Mouse (Mus musculus) neural tube, embryonic 11.5 days (tissue): ENCODE data around the gene Ttll1. TPM values are rescaled to one million over a fixed set of nuclear protein-coding genes. Genes with fewer than 3 reads are reported as not detected.

Experiments
- ATAC-seq: fragments of 200-750 bp; cut with Nextera tagmentation; 2 replicates; pipeline ENCODE4 v1.8.0; 2017; ENCODE audit warnings: moderate number of reproducible peaks, mild to moderate bottlenecking, moderate TSS enrichment, moderate library complexity; ENCODE audit not compliant: insufficient read depth, low FRiP score, low TSS enrichment
- DNase-seq: peaks from one replicate; pipeline ENCODE4 v3.0.0-alpha.2; 2015; ENCODE audit warnings: low spot score
- H3K27ac ChIP-seq: fragments of 300-500 bp; sonication (generic); 2 replicates; pipeline ENCODE4 v1.5.1; 2014; ENCODE audit warnings: low read depth, mild to moderate bottlenecking, low read length
- H3K27me3 ChIP-seq: fragments of 300-500 bp; sonication (generic); 2 replicates; pipeline ENCODE4 v1.6.1; 2014; ENCODE audit warnings: mild to moderate bottlenecking, low read length, mixed read lengths; ENCODE audit not compliant: control insufficient read depth, insufficient read depth
- H3K36me3 ChIP-seq: fragments of 300-500 bp; sonication (generic); 2 replicates; pipeline ENCODE4 v1.6.1; 2014; ENCODE audit warnings: mild to moderate bottlenecking, low read length, moderate library complexity, mixed read lengths; ENCODE audit not compliant: control insufficient read depth, insufficient read depth
- H3K4me1 ChIP-seq: fragments of 300-500 bp; sonication (generic); 2 replicates; pipeline ENCODE4 v1.6.1; 2014; ENCODE audit warnings: low read length, mixed read lengths; ENCODE audit not compliant: control insufficient read depth, insufficient read depth
- H3K4me2 ChIP-seq: fragments of 300-500 bp; sonication (generic); 2 replicates; pipeline ENCODE4 v1.6.1; 2014; ENCODE audit warnings: low read depth, mild to moderate bottlenecking, moderate library complexity
- H3K4me3 ChIP-seq: fragments of 300-500 bp; sonication (generic); 2 replicates; pipeline ENCODE4 v1.5.1; 2014; ENCODE audit warnings: low read depth, low read length
- H3K9ac ChIP-seq: fragments of 300-500 bp; sonication (generic); 2 replicates; pipeline ENCODE4 v1.6.1; 2014; ENCODE audit warnings: mild to moderate bottlenecking, low read length
- H3K9me3 ChIP-seq: fragments of 300-500 bp; sonication (generic); 2 replicates; pipeline ENCODE4 v1.6.1; 2016; ENCODE audit warnings: low read length; ENCODE audit not compliant: control insufficient read depth
- WGBS: fragments of 180-500 bp; shearing (Covaris S2); extraction: QIAGEN DNeasy Blood & Tissue Kit; methylation state at CpG from one replicate; pipeline ENCODE4 v1.1.7; 2014; 5-methylcytosine and 5-hydroxymethylcytosine counted together
- polyA plus RNA-seq: library from polyadenylated mRNA; unstranded; fragments of >200 nt; fragmentation: Nextera tagmentation; extraction: Ambion mirVana; gene quantifications from 2 replicates; pipeline ENCODE4 v1.2.1, GENCODE M21; 2014

The Ttll1 gene
- polyA plus RNA-seq, 1 experiment from 2014 or later: 38.1 TPM

DNA sequence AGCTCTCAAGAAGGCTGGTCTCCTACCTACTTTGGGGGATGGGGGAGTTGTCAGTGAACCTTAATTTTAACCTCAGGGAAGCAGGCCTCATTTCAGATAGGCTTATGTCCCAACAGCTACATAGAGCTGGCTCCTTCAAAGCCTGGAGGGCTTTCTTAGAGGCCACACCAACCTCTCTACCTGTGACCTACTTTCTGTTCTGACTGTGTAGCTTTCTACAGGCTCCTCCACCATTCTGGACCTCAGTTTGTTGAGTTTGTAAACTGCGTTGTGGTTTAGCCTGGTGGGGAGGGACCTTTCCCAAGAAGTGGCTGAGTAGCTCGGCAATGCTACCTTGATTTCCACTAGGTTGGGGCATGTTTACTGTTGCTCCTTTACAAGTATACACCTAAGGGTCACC lies 17.1 kb upstream of the Ttll1 start:
- Histone ChIP-seq H3K9me3 (no peaks in the 10 kb centered on the region), H3K4me1 (peaks cover 13% of the 10 kb centered on the region), H3K4me2 (no peak overlapping the region; the same call in 1 of the 2 replicates), H3K36me3 (no peaks in the 10 kb centered on the region), H3K27ac (no peak overlapping the region), H3K27me3 (peaks cover 29% of the 10 kb centered on the region), H3K9ac (no peak overlapping the region), H3K4me3 (no peak overlapping the region)
- no peak for DNase-seq
- WGBS: 84% methylated on average over 2 of the region's 2 CpGs
- no peak for ATAC-seq

DNA sequence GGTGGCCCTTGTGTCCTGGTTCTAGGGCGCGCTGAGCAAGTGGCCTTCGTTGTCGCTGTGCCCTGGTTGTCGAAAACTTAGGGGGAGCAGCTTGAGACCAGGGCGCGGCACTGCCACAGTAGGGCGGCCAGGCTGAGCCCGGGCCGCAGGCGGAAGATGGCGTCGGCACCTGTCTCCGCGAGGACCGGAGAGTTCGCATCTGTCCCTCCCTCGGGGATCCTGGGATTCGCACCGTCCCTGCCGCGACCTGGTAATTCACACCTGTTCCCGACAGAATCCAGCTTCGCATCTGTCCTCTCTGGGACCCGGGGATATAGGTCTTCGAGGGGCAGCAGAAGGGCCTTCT lies 16.4 kb upstream of the Ttll1 start:
- no peak overlapping the region for H3K27ac ChIP-seq
- peak overlapping the region; percentile 55 for H3K9ac ChIP-seq
- H3K4me3 ChIP-seq: peak overlapping the region; percentile 50
- WGBS: under 1% methylated on average over 26 of the region's 26 CpGs
- no peak for ATAC-seq
- peak overlapping the region; percentile 95 for H3K4me2 ChIP-seq
- no peaks in the 10 kb centered on the region for H3K9me3 ChIP-seq
- peaks cover 29% of the 10 kb centered on the region for H3K27me3 ChIP-seq
- peaks cover 13% of the 10 kb centered on the region for H3K4me1 ChIP-seq
- H3K36me3 ChIP-seq: no peaks in the 10 kb centered on the region
- DNase-seq: no peak

DNA sequence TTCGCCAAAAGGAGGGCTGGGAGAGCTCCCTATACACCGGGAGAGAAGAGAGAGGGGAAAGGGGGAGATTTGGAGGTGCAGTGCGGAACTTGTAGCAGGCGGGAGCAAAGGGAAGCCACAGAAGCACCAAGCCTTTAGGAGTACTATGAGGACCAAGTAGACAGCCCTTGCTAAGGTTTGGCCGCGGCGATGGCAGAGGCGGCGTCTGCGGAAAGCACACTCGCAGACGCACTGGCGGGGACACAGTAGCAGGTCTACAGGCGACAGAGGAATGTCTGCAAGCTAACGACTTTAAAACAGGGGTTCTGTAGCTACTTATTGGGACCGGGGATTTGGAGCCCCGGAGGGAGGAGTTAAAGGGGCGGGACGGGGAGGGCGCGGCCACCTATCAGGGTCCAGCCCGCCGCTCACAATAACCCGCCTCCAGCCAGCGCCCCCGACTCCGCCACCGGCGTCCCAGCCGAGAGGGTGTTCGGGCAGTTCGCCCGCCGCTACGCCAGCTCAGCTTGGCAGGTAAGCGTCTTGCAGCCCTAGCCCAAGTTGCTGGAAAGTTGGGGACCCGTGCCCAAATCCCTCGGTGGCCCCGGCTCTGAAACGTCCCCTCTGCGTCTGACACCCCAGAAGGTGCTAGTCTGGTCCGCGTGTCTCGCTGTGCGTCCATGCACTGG lies 15.9 kb upstream of the Ttll1 start, which contains the start of gene Bik:
Bik (plus strand) TSS at position 439 of the 668 bp plus-strand sequence.
- WGBS: under 1% methylated on average over 45 of the region's 45 CpGs
- Histone ChIP-seq H3K9ac (peak within 1 kb of the TSS; percentile 55), H3K9me3 (no peaks in the 10 kb centered on the region), H3K4me3 (peak within 1 kb of the TSS; percentile 50), H3K4me1 (peaks cover 13% of the 10 kb centered on the region), H3K4me2 (peak within 1 kb of the TSS; percentile 95), H3K27ac (no peak within 1 kb of the TSS), H3K36me3 (no peaks in the 10 kb centered on the region), H3K27me3 (peaks cover 29% of the 10 kb centered on the region)
- ATAC-seq (peak; percentile 60; the same call in 1 of the 2 replicates), DNase-seq (peak; percentile 75)

DNA sequence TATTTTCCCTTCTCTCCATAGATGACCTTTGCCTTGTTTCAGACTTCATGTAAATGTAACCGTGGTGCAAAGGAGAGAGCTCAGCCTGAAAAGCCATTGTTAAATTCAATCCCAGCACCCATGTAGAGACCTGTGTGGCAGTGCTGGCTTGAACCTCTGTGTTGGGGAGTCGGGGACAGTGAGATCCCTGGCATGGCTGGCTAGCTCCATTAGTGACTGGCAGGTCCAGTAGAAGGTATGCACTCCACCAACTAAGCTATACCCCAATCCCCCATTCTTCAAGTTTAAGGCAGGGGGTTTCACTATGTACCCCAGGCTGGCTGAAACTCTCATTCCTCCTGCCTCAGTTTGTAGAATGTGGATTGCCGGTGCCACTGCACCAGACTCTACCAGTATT lies 13.6 kb upstream of the Ttll1 start:
- no peaks in the 10 kb centered on the region for H3K36me3 ChIP-seq
- H3K4me3 ChIP-seq: no peak overlapping the region
- ATAC-seq: no peak
- WGBS: 89% methylated on average over 3 of the region's 3 CpGs
- no peaks in the 10 kb centered on the region for H3K9me3 ChIP-seq
- no peak overlapping the region for H3K9ac ChIP-seq
- H3K27ac ChIP-seq: no peak overlapping the region
- H3K4me2 ChIP-seq: no peak overlapping the region
- no peak for DNase-seq
- H3K27me3 ChIP-seq: peaks cover 29% of the 10 kb centered on the region
- H3K4me1 ChIP-seq: peaks cover 13% of the 10 kb centered on the region

DNA sequence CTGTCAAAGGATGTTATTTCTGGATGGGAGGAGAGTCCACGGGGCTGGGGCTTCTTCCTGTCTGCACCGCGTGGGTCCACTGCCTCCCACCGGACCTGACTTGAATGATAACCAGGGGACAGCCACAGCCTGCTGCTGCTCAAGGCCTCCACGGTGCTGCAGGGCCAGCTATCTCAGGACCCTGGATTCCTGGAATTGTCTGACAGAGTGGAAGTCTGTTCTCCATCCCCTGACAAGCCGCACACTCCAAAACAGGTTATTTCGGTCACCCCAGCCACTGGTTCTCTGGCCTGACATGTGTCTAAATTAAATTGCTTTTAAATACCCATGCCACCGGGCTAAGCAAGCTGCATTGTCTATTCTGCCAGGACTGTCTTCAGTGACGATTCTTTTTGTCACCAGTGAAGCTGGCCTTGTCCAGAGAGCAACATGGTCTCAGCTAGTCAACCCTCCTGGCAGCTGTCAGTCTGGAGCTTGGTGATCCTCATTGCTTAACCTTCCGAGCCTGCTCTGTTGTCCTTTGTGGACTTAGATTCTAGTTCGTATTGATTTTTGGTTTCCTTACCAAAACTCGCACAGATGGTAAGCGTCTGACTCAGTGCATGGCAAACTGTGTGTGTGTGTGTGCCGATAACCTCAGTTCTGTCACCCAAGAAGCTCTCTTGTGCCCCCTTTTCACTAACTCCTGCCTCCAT lies 13.1 kb upstream of the Ttll1 start:
- peaks cover 13% of the 10 kb centered on the region for H3K4me1 ChIP-seq
- H3K9me3 ChIP-seq: no peaks in the 10 kb centered on the region
- peaks cover 29% of the 10 kb centered on the region for H3K27me3 ChIP-seq
- no peak for ATAC-seq
- 64% methylated on average over 14 of the region's 14 CpGs for WGBS
- no peak overlapping the region for H3K4me2 ChIP-seq
- no peak overlapping the region for H3K27ac ChIP-seq
- no peak overlapping the region for H3K9ac ChIP-seq
- no peak overlapping the region for H3K4me3 ChIP-seq
- H3K36me3 ChIP-seq: no peaks in the 10 kb centered on the region
- DNase-seq: peak; percentile 15

DNA sequence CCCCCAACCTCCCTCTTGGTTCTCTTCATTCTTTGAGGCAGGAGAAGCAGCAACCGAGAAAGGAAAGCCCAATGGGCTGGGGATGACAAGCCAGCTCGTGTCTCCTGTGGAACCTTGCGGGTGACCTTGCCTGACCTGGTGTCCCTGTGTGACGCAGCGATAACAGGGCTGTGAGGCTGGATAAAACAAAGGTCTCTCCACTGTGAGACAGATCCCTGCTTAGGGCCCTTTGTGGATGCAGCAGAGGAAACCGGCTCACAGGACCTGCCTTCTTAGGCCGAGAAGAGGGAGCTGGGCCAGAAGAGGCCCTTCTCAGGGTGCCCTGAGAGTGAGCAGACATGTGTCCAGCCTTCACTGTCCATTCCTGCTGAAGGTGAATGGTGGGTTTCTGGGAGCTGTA lies 12.5 kb upstream of the Ttll1 start:
- H3K27ac ChIP-seq: no peak overlapping the region
- no peaks in the 10 kb centered on the region for H3K9me3 ChIP-seq
- ATAC-seq (no peak), DNase-seq (peak; percentile 27)
- 32% methylated on average over 7 of the region's 7 CpGs for WGBS
- H3K4me2 ChIP-seq: no peak overlapping the region
- H3K36me3 ChIP-seq: no peaks in the 10 kb centered on the region
- H3K4me1 ChIP-seq: peaks cover 13% of the 10 kb centered on the region
- H3K9ac ChIP-seq: no peak overlapping the region
- peaks cover 28% of the 10 kb centered on the region for H3K27me3 ChIP-seq
- H3K4me3 ChIP-seq: no peak overlapping the region

DNA sequence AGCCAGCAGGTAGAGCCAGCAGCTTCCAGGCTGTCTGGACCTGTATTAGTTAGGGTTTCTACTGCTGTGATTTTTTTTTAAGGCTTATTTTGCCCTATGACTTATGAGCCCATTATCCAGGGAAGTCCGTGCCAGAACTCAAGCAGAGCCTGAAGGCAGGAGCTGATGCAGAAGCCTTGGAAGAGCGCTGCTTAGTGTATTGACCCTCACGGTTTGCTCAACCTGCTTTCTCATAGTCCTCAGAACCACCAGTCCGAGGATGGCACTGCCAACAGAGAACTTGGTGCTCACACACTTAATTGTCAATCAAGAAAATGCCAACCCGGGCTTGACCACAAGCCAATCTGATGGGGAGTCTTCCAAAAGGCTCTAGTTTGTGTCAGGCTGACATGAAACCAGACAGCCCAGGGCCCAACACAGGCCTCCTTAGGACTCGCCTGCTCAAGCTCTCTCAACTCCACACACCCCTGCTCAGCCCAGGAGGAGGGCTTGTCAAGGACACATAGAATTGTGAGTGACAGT lies 10.2 kb upstream of the Ttll1 start:
- H3K27ac ChIP-seq: no peak overlapping the region
- H3K36me3 ChIP-seq: no peaks in the 10 kb centered on the region
- H3K9me3 ChIP-seq: no peaks in the 10 kb centered on the region
- ATAC-seq: no peak
- H3K4me1 ChIP-seq: peaks cover 3% of the 10 kb centered on the region; the same call in 1 of the 2 replicates
- no peak for DNase-seq
- H3K27me3 ChIP-seq: peaks cover 7% of the 10 kb centered on the region
- 81% methylated on average over 6 of the region's 6 CpGs for WGBS
- no peak overlapping the region for H3K4me2 ChIP-seq
- H3K9ac ChIP-seq: no peak overlapping the region
- H3K4me3 ChIP-seq: no peak overlapping the region

DNA sequence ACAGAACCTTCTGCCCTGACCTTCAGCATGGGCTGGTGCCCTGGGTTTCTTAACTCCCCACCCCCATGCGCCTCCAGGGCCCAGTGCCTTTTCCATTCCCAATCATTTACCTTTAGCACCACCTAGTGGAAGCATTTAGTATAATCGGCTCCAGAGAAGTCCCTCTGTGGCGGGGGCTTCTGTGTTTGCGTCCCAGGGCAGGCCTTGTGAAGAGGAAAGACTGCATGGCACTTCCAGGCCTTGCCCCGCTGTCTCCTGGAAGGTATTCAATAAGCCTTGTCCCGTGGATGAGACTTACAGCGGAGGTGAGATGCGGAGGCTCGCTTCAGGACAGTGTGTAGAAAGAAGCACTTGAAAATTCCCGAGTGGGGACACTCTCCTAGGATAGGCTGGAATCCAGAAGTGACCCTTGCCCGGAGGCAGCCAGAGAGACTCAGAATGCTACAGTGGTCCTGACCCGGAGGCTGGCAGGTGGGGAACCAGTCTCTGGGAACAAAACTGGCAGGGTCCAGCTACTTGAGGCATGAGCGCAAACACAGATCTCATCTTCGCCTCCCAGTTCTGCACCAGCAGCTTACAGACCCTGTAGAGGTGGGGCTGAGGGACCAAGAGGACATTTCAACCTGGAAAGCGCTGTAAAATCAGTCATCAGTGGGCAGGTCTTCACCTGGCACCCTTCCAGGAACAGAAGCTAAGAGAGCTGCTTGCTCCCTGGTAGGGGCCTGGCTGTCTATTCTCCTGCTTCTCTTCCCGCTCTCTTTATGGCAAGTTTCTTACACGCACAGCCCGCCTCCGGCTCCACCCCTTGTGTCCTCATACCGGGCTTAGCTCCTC lies 7.7 kb upstream of the Ttll1 start:
- WGBS: 37% methylated on average over 20 of the region's 20 CpGs
- Histone ChIP-seq H3K36me3 (no peaks in the 10 kb centered on the region), H3K27me3 (no peaks in the 10 kb centered on the region), H3K27ac (no peak overlapping the region), H3K4me3 (no peak overlapping the region), H3K4me2 (no peak overlapping the region), H3K4me1 (no peaks in the 10 kb centered on the region), H3K9me3 (no peaks in the 10 kb centered on the region), H3K9ac (0 out of 2 replicates have a peak overlapping the region, but pooled peaks have one; percentile 7)
- ATAC-seq (no peak), DNase-seq (peak; percentile 71)
